Mouse (Mus musculus): ENCODE results near the gene Flt4. TPM values are rescaled to one million over a fixed set of nuclear protein-coding genes. Genes with fewer than 3 reads are reported as not detected.

Gene Flt4
- polyA plus RNA-seq, 1 experiment from 2014 or later = 4.9 TPM

GRCm38 (mm10) chr11:49635671-49636070 is 26.6 kb downstream of the Flt4 start:
- TF ChIP-seq EP300 (IDR thresholded peaks at IDR 0.05; ENCODE audit: low read depth) = no peak
- TF ChIP-seq CTCF (IDR thresholded peaks at IDR 0.05; ENCODE audit: low read depth) = no peak
- H3K36me3 ChIP-seq (replicated peaks; ENCODE audit: insufficient read depth, low read length) = no peaks in the 10 kb centered on the region
- ATAC-seq (no peak), DNase-seq (no peak)
- no peak overlapping the region for H3K9ac ChIP-seq (replicated peaks)
- H3K4me3 ChIP-seq (ENCODE audit: low read depth, low read length) = no peak overlapping the region
- H3K27ac ChIP-seq (ENCODE audit: low read depth) = no peak overlapping the region
- 58% methylated on average over 6 of the region's 6 CpGs for WGBS (ENCODE audit: insufficient replicate concordance)
- peaks cover 5% of the 10 kb centered on the region; the same call in 1 of the 2 replicates for H3K4me1 ChIP-seq (ENCODE audit: insufficient read depth)
- H3K27me3 ChIP-seq (ENCODE audit: insufficient read depth, low read length) = peaks cover 22% of the 10 kb centered on the region
- H3K4me2 ChIP-seq (ENCODE audit: low read depth, low read length) = no peak overlapping the region
- H3K9me3 ChIP-seq (ENCODE audit: low read length) = no peaks in the 10 kb centered on the region

- ATAC-seq (no peak), DNase-seq (no peak)
- H3K27me3 ChIP-seq (ENCODE audit: insufficient read depth, low read length) = peaks cover 22% of the 10 kb centered on the region
- TF ChIP-seq CTCF (IDR thresholded peaks at IDR 0.05; ENCODE audit: low read depth) (peak; percentile 66), EP300 (IDR thresholded peaks at IDR 0.05; ENCODE audit: low read depth) (no peak)
- no peaks in the 10 kb centered on the region for H3K36me3 ChIP-seq (replicated peaks; ENCODE audit: insufficient read depth, low read length)
- no peak overlapping the region for H3K9ac ChIP-seq (replicated peaks)
- H3K4me1 ChIP-seq (ENCODE audit: insufficient read depth) = peaks cover 5% of the 10 kb centered on the region; the same call in 1 of the 2 replicates
- H3K4me2 ChIP-seq (ENCODE audit: low read depth, low read length) = no peak overlapping the region
- no peaks in the 10 kb centered on the region for H3K9me3 ChIP-seq (ENCODE audit: low read length)
- H3K4me3 ChIP-seq (ENCODE audit: low read depth, low read length) = no peak overlapping the region
- 19% methylated on average over 11 of the region's 11 CpGs for WGBS (ENCODE audit: insufficient replicate concordance)
- H3K27ac ChIP-seq (ENCODE audit: low read depth) = no peak overlapping the region
These were observed 27.4 kb downstream of the Flt4 start for GRCm38 (mm10) chr11:49636449-49636848.

DNA sequence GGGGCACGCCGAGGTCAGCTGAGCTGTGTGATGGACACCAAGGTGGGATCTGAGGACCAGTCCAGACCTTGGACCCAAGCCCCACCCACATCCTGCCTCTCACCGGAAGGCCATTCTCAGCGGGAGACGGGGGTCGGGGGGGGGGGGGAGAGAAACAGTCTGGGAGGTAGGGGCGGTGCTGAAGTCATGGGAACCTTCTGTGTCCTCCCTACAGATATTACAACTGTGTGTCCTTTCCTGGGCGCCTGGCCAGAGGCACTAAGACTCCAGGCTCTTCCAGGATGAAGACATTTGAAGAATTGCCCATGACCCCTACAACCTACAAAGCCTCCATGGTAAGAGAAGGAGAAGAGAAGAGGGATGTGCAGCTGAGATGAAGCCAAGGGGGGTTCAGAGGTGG is 36.6 kb downstream of the Flt4 start:
- peaks cover 3% of the 10 kb centered on the region for H3K4me1 ChIP-seq (ENCODE audit: insufficient read depth)
- no peak overlapping the region for H3K9ac ChIP-seq (replicated peaks)
- ATAC-seq (no peak), DNase-seq (no peak)
- H3K9me3 ChIP-seq (ENCODE audit: low read length) = no peaks in the 10 kb centered on the region
- no peak overlapping the region for H3K4me3 ChIP-seq (ENCODE audit: low read depth, low read length)
- H3K4me2 ChIP-seq (ENCODE audit: low read depth, low read length) = no peak overlapping the region
- TF ChIP-seq CTCF (IDR thresholded peaks at IDR 0.05; ENCODE audit: low read depth) (no peak), EP300 (IDR thresholded peaks at IDR 0.05; ENCODE audit: low read depth) (no peak)
- 33% methylated on average over 6 of the region's 8 CpGs for WGBS (ENCODE audit: insufficient replicate concordance)
- H3K27ac ChIP-seq (ENCODE audit: low read depth) = no peak overlapping the region
- no peaks in the 10 kb centered on the region for H3K36me3 ChIP-seq (replicated peaks; ENCODE audit: insufficient read depth, low read length)
- H3K27me3 ChIP-seq (ENCODE audit: insufficient read depth, low read length) = no peaks in the 10 kb centered on the region

DNA sequence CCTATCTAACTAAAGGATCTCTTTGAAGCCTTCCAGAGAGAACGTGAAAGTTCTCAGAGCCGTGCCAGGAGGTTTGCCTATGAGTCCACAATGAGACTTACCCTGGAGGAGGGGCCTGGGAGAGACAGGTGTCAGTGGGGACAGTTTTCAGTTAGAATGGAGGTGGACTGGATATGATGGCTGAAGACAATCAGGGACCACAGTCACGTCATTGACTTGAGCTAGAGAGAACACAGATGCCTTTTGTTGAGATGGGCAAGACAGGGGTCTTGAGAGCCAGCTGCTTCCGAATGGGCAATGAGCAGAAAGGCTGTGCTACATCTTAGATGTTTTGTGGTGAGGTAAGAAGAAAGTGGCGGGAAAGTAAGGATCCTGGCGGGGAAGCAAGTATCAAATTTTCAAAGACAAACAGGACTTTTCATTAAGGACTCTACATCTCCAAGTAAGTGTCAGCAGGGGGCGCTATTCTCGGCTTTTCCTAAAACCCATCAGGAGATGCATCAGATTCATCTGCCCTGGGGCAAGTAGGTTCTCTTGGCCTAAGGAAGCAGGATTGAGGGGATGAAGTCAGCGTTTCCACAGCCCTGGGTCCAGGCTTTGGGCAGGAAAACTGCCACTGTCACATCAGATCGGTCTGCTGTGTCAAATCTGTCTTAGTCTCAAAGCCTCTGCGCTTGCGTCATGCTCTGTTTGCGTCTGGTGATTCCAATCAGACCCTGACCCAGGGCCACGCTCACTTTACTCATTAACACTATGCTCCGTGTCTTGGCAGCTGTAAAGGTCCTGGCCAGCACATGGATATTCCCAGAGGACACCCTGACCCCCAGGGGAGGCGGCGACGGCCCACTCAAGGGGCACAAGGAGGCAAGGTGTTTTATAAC is 41.3 kb downstream of the Flt4 start:
- ATAC-seq (peak; percentile 70), DNase-seq (peak; percentile 65)
- H3K4me3 ChIP-seq (ENCODE audit: low read depth, low read length) = no peak overlapping the region

GRCm38 (mm10) chr11:49650994-49651761 is 42.1 kb downstream of the Flt4 start:
- Histone ChIP-seq H3K27ac (ENCODE audit: low read depth) (peak overlapping the region; percentile 20), H3K9ac (replicated peaks) (no peak overlapping the region), H3K4me1 (ENCODE audit: insufficient read depth) (peaks cover 19% of the 10 kb centered on the region), H3K4me3 (ENCODE audit: low read depth, low read length) (no peak overlapping the region), H3K4me2 (ENCODE audit: low read depth, low read length) (peak overlapping the region; percentile 53; the same call in 1 of the 2 replicates), H3K27me3 (ENCODE audit: insufficient read depth, low read length) (no peaks in the 10 kb centered on the region), H3K9me3 (ENCODE audit: low read length) (no peaks in the 10 kb centered on the region), H3K36me3 (replicated peaks; ENCODE audit: insufficient read depth, low read length) (no peaks in the 10 kb centered on the region)
- ATAC-seq (peak; percentile 60), DNase-seq (no peak)
- peak; percentile 46 for TF ChIP-seq EP300 (IDR thresholded peaks at IDR 0.05; ENCODE audit: low read depth)
- no peak for TF ChIP-seq CTCF (IDR thresholded peaks at IDR 0.05; ENCODE audit: low read depth)
- whole genome bisulfite sequencing (ENCODE audit: insufficient replicate concordance) = 41% methylated on average over 16 of the region's 16 CpGs

More for the DNA sequence above, 41.3 kb downstream of the Flt4 start:
- H3K9ac ChIP-seq (replicated peaks) = no peak overlapping the region
- no peaks in the 10 kb centered on the region for H3K36me3 ChIP-seq (replicated peaks; ENCODE audit: insufficient read depth, low read length)
- H3K4me2 ChIP-seq (ENCODE audit: low read depth, low read length) = peak overlapping the region; percentile 53
- H3K9me3 ChIP-seq (ENCODE audit: low read length) = no peaks in the 10 kb centered on the region
- H3K4me1 ChIP-seq (ENCODE audit: insufficient read depth) = peaks cover 19% of the 10 kb centered on the region
- no peak for TF ChIP-seq EP300 (IDR thresholded peaks at IDR 0.05; ENCODE audit: low read depth)
- peak; percentile 73 for TF ChIP-seq CTCF (IDR thresholded peaks at IDR 0.05; ENCODE audit: low read depth)
- 54% methylated on average over 18 of the region's 18 CpGs for WGBS (ENCODE audit: insufficient replicate concordance)
- H3K27ac ChIP-seq (ENCODE audit: low read depth) = peak overlapping the region; percentile 20
- H3K27me3 ChIP-seq (ENCODE audit: insufficient read depth, low read length) = no peaks in the 10 kb centered on the region

DNA sequence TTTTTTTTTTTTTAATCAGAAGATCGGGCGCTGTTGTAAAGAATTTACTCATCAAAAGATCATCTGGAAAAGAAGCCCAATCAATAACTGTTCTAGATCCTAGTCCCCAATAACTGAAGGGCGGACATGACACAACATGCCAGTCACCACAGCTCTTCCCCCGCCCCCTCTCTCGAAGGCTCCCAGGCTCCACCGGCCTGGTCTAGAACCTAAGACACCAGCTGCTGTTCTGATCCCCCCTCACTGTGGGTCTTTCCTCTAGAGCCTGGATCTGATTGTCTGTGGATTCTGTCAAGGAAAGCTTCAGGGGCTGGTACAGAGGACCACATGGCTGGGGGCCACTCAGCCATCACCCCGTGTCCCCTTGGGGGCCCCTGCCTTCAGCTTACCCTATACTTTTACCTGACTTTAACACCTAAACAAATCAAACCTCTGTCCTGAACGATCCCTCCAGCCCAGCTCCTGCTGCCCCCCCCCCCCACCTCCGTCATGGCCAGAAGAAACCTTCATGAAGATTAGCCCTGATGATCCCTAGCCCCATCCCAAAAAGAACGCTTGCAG is 42.8 kb downstream of the Flt4 start:
- no peak for TF ChIP-seq CTCF (IDR thresholded peaks at IDR 0.05; ENCODE audit: low read depth)
- no peak; the same call in 1 of the 2 replicates for TF ChIP-seq EP300 (IDR thresholded peaks at IDR 0.05; ENCODE audit: low read depth)
- 62% methylated on average over 10 of the region's 10 CpGs for WGBS (ENCODE audit: insufficient replicate concordance)
- H3K4me2 ChIP-seq (ENCODE audit: low read depth, low read length) = no peak overlapping the region
- H3K9me3 ChIP-seq (ENCODE audit: low read length) = no peaks in the 10 kb centered on the region
- DNase-seq = no peak
- no peak overlapping the region for H3K27ac ChIP-seq (ENCODE audit: low read depth)
- H3K9ac ChIP-seq (replicated peaks) = no peak overlapping the region
- ATAC-seq = no peak
- no peak overlapping the region for H3K4me3 ChIP-seq (ENCODE audit: low read depth, low read length)
- H3K36me3 ChIP-seq (replicated peaks; ENCODE audit: insufficient read depth, low read length) = no peaks in the 10 kb centered on the region
- H3K27me3 ChIP-seq (ENCODE audit: insufficient read depth, low read length) = no peaks in the 10 kb centered on the region
- H3K4me1 ChIP-seq (ENCODE audit: insufficient read depth) = peaks cover 19% of the 10 kb centered on the region

Measured in liver, postnatal 0 days (tissue).